Mouse (Mus musculus) kidney, postnatal 0 days (tissue): Measurements from ENCODE around the gene Trim46. TPM values are rescaled to one million over a fixed set of nuclear protein-coding genes. Genes with fewer than 3 reads are reported as not detected.

Experiments used
- ATAC-seq: fragments of 200-750 bp; cut with Nextera tagmentation; replicated peaks from 2 replicates; pipeline ENCODE4 v1.8.0; 2017; ENCODE audit warnings: low read depth, moderate number of reproducible peaks, moderate TSS enrichment, moderate library complexity; ENCODE audit not compliant: low FRiP score
- DNase-seq: peaks from one replicate; pipeline ENCODE4 v3.0.0-alpha.2; 2016; ENCODE audit warnings: low spot score
- H3K27ac ChIP-seq: fragments of 300-500 bp; sonication (generic); 2 replicates; pipeline ENCODE4 v1.5.1; 2014; ENCODE audit warnings: mild to moderate bottlenecking
- H3K27me3 ChIP-seq: fragments of 300-500 bp; sonication (generic); 2 replicates; pipeline ENCODE4 v1.6.1; 2014; ENCODE audit warnings: low read length, mixed read lengths; ENCODE audit not compliant: insufficient read depth
- H3K36me3 ChIP-seq: fragments of 300-500 bp; sonication (generic); 2 replicates; pipeline ENCODE4 v1.6.1; 2014; ENCODE audit warnings: low read length, mixed read lengths; ENCODE audit not compliant: insufficient read depth
- H3K4me1 ChIP-seq: fragments of 300-500 bp; sonication (generic); replicated peaks from 2 replicates; pipeline ENCODE4 v1.6.1; 2014; ENCODE audit warnings: antibody characterized with exemption, low read length, mixed read lengths; ENCODE audit not compliant: insufficient read depth
- H3K4me2 ChIP-seq: fragments of 300-500 bp; sonication (generic); 2 replicates; pipeline ENCODE4 v1.6.1; 2014; ENCODE audit warnings: mild to moderate bottlenecking, low read length, moderate library complexity, mixed read lengths
- H3K4me3 ChIP-seq: fragments of 300-500 bp; sonication (generic); replicated peaks from 2 replicates; pipeline ENCODE4 v1.5.1; 2014; ENCODE audit warnings: low read depth, low read length
- H3K9ac ChIP-seq: fragments of 300-500 bp; sonication (generic); 2 replicates; pipeline ENCODE4 v1.6.1; 2014; ENCODE audit warnings: low read depth, low read length
- H3K9me3 ChIP-seq: fragments of 300-500 bp; sonication (generic); replicated peaks from 2 replicates; pipeline ENCODE4 v1.6.1; 2016; ENCODE audit warnings: low read length, inconsistent platforms, mixed read lengths
- CTCF ChIP-seq: IDR thresholded peaks from 2 replicates; pipeline ENCODE4 v1.5.1; 2016; ENCODE audit warnings: antibody characterized with exemption, low read depth, mild to moderate bottlenecking, moderate library complexity
- WGBS: fragments of 180-500 bp; shearing (Covaris S2); extraction: QIAGEN DNeasy Blood & Tissue Kit; methylation state at CpG from one replicate; pipeline ENCODE4 v1.1.7; 2014; 5-methylcytosine and 5-hydroxymethylcytosine counted together
- polyA plus RNA-seq: library from polyadenylated mRNA; unstranded; fragments of >200 nt; fragmentation: Nextera tagmentation; extraction: Ambion mirVana; gene quantifications from 2 replicates; pipeline ENCODE4 v1.2.1, GENCODE M21; 2015

The Trim46 gene
- polyA plus RNA-seq, 1 experiment from 2014 or later, result 3.7 TPM

GRCm38 (mm10) chr3:89228180-89228549, 17.9 kb downstream of the Trim46 start:
- Histone ChIP-seq H3K4me1 (peaks cover 27% of the 10 kb centered on the region), H3K9me3 (no peaks in the 10 kb centered on the region), H3K4me3 (peak overlapping the region; percentile 33), H3K4me2 (peak overlapping the region; percentile 69), H3K27ac (peak overlapping the region; percentile 85), H3K9ac (peak overlapping the region; percentile 35; the same call in 1 of the 2 replicates), H3K27me3 (no peaks in the 10 kb centered on the region), H3K36me3 (no peaks in the 10 kb centered on the region)
- under 1% methylated on average over 20 of the region's 20 CpGs for WGBS
- peak; percentile 97 for TF ChIP-seq CTCF
- ATAC-seq, result peak; percentile 56
- DNase-seq, result peak; percentile 94

- H3K4me1 ChIP-seq, result peaks cover 24% of the 10 kb centered on the region
- peak overlapping the region; percentile 48 for H3K9ac ChIP-seq
- peak overlapping the region; percentile 33 for H3K4me3 ChIP-seq
- H3K4me2 ChIP-seq, result peak overlapping the region; percentile 69
- peak overlapping the region; percentile 85 for H3K27ac ChIP-seq
- TF ChIP-seq CTCF, result no peak
- DNase-seq (peak; percentile 95), ATAC-seq (peak; percentile 74)
- WGBS, result 4% methylated on average over 41 of the region's 41 CpGs
- H3K9me3 ChIP-seq, result no peaks in the 10 kb centered on the region
- H3K27me3 ChIP-seq, result no peaks in the 10 kb centered on the region
- H3K36me3 ChIP-seq, result no peaks in the 10 kb centered on the region
Observed at GRCm38 (mm10) chr3:89227307-89228179, 18.6 kb downstream of the Trim46 start.

GRCm38 (mm10) chr3:89226900-89227299, 19.2 kb downstream of the Trim46 start, which contains the start of gene Mtx1:
Mtx1 (minus strand) TSS chr3:89227088.
- ATAC-seq (peak; percentile 5), DNase-seq (no peak)
- 6% methylated on average over 21 of the region's 21 CpGs for WGBS
- peak within 1 kb of the TSS; percentile 33 for H3K4me3 ChIP-seq
- H3K27ac ChIP-seq, result peak within 1 kb of the TSS; percentile 85
- peaks cover 24% of the 10 kb centered on the region for H3K4me1 ChIP-seq
- H3K9me3 ChIP-seq, result no peaks in the 10 kb centered on the region
- no peaks in the 10 kb centered on the region for H3K27me3 ChIP-seq
- H3K9ac ChIP-seq, result peak within 1 kb of the TSS; percentile 48
- no peak for TF ChIP-seq CTCF
- H3K4me2 ChIP-seq, result peak within 1 kb of the TSS; percentile 69
- no peaks in the 10 kb centered on the region for H3K36me3 ChIP-seq

- 44% methylated on average over 11 of the region's 11 CpGs for WGBS
Observed at GRCm38 (mm10) chr3:89226361-89226760, 19.7 kb downstream of the Trim46 start.

GRCm38 (mm10) chr3:89225918-89226317, 20.2 kb downstream of the Trim46 start:
- Histone ChIP-seq H3K4me1 (peaks cover 24% of the 10 kb centered on the region), H3K4me2 (no peak overlapping the region), H3K27ac (no peak overlapping the region), H3K4me3 (no peak overlapping the region), H3K27me3 (no peaks in the 10 kb centered on the region), H3K36me3 (no peaks in the 10 kb centered on the region), H3K9ac (no peak overlapping the region), H3K9me3 (no peaks in the 10 kb centered on the region)
- WGBS, result 57% methylated on average over 4 of the region's 4 CpGs
- DNase-seq (no peak), ATAC-seq (no peak)
- TF ChIP-seq CTCF, result no peak

More at GRCm38 (mm10) chr3:89226361-89226760, 19.7 kb downstream of the Trim46 start:
- Histone ChIP-seq H3K27me3 (no peaks in the 10 kb centered on the region), H3K27ac (no peak overlapping the region), H3K4me2 (peak overlapping the region; percentile 69; the same call in 1 of the 2 replicates), H3K4me3 (no peak overlapping the region), H3K9ac (no peak overlapping the region), H3K4me1 (peaks cover 24% of the 10 kb centered on the region), H3K9me3 (no peaks in the 10 kb centered on the region), H3K36me3 (no peaks in the 10 kb centered on the region)
- DNase-seq (no peak), ATAC-seq (no peak)
- TF ChIP-seq CTCF, result no peak

GRCm38 (mm10) chr3:89225321-89225815, 20.7 kb downstream of the Trim46 start:
- TF ChIP-seq CTCF, result no peak
- DNase-seq (no peak), ATAC-seq (no peak)
- Histone ChIP-seq H3K9ac (no peak overlapping the region), H3K36me3 (no peaks in the 10 kb centered on the region), H3K27me3 (no peaks in the 10 kb centered on the region), H3K9me3 (no peaks in the 10 kb centered on the region), H3K4me3 (no peak overlapping the region), H3K4me1 (peaks cover 24% of the 10 kb centered on the region), H3K27ac (no peak overlapping the region), H3K4me2 (no peak overlapping the region)
- 69% methylated on average over 12 of the region's 12 CpGs for WGBS
